Mouse (Mus musculus): ENCODE measurements around the gene Mrps23. TPM values are rescaled to one million over a fixed set of nuclear protein-coding genes. Genes with fewer than 3 reads are reported as not detected.

Mrps23 gene
- polyA plus RNA-seq, 1 experiment from 2014 or later: 66.6 TPM

- no peak overlapping the region for H3K4me2 ChIP-seq (replicated peaks; ENCODE audit: low read depth, low read length)
- no peak overlapping the region for H3K4me3 ChIP-seq (ENCODE audit: low read length)
- no peak for ATAC-seq (ENCODE audit: low FRiP score, low TSS enrichment)
- WGBS: 74% methylated on average over 6 of the region's 6 CpGs
- H3K9me3 ChIP-seq (ENCODE audit: low read length): no peaks in the 10 kb centered on the region
- no peaks in the 10 kb centered on the region for H3K27me3 ChIP-seq (ENCODE audit: insufficient read depth, low read length)
- no peak overlapping the region for H3K27ac ChIP-seq (ENCODE audit: low read length)
- H3K36me3 ChIP-seq (ENCODE audit: insufficient read depth, low read length): no peaks in the 10 kb centered on the region
- H3K4me1 ChIP-seq (ENCODE audit: insufficient read depth, low read length): peaks cover 9% of the 10 kb centered on the region
- H3K9ac ChIP-seq (replicated peaks; ENCODE audit: low read length): no peak overlapping the region
These were observed 14.0 kb downstream of the Mrps23 start for GRCm38 (mm10) chr11:88218155-88218554.

GRCm38 (mm10) chr11:88218586-88218985, 14.4 kb downstream of the Mrps23 start:
- no peak overlapping the region for H3K4me3 ChIP-seq (ENCODE audit: low read length)
- ATAC-seq (ENCODE audit: low FRiP score, low TSS enrichment): no peak
- 56% methylated on average over 7 of the region's 7 CpGs for WGBS
- H3K36me3 ChIP-seq (ENCODE audit: insufficient read depth, low read length): no peaks in the 10 kb centered on the region
- H3K9me3 ChIP-seq (ENCODE audit: low read length): no peaks in the 10 kb centered on the region
- no peak overlapping the region for H3K4me2 ChIP-seq (replicated peaks; ENCODE audit: low read depth, low read length)
- H3K9ac ChIP-seq (replicated peaks; ENCODE audit: low read length): no peak overlapping the region
- no peak overlapping the region for H3K27ac ChIP-seq (ENCODE audit: low read length)
- peaks cover 9% of the 10 kb centered on the region for H3K4me1 ChIP-seq (ENCODE audit: insufficient read depth, low read length)
- H3K27me3 ChIP-seq (ENCODE audit: insufficient read depth, low read length): no peaks in the 10 kb centered on the region

- Histone ChIP-seq H3K4me3 (ENCODE audit: low read length) (no peak overlapping the region), H3K4me1 (ENCODE audit: insufficient read depth, low read length) (no peaks in the 10 kb centered on the region), H3K27me3 (ENCODE audit: insufficient read depth, low read length) (no peaks in the 10 kb centered on the region), H3K36me3 (ENCODE audit: insufficient read depth, low read length) (no peaks in the 10 kb centered on the region), H3K4me2 (replicated peaks; ENCODE audit: low read depth, low read length) (no peak overlapping the region), H3K9ac (replicated peaks; ENCODE audit: low read length) (no peak overlapping the region), H3K27ac (ENCODE audit: low read length) (no peak overlapping the region), H3K9me3 (ENCODE audit: low read length) (no peaks in the 10 kb centered on the region)
- WGBS: 68% methylated on average over 15 of the region's 15 CpGs
- no peak for ATAC-seq (ENCODE audit: low FRiP score, low TSS enrichment)
These were observed 17.8 kb downstream of the Mrps23 start for GRCm38 (mm10) chr11:88221929-88222475.

- Histone ChIP-seq H3K9me3 (ENCODE audit: low read length) (no peaks in the 10 kb centered on the region), H3K4me2 (replicated peaks; ENCODE audit: low read depth, low read length) (no peak overlapping the region), H3K27me3 (ENCODE audit: insufficient read depth, low read length) (no peaks in the 10 kb centered on the region), H3K36me3 (ENCODE audit: insufficient read depth, low read length) (no peaks in the 10 kb centered on the region), H3K4me1 (ENCODE audit: insufficient read depth, low read length) (no peaks in the 10 kb centered on the region), H3K9ac (replicated peaks; ENCODE audit: low read length) (no peak overlapping the region), H3K4me3 (ENCODE audit: low read length) (no peak overlapping the region), H3K27ac (ENCODE audit: low read length) (no peak overlapping the region)
- ATAC-seq (ENCODE audit: low FRiP score, low TSS enrichment): no peak
- 89% methylated on average over 17 of the region's 17 CpGs for WGBS
These were observed 23.1 kb downstream of the Mrps23 start for GRCm38 (mm10) chr11:88227001-88227957.

GRCm38 (mm10) chr11:88231213-88231790, 27.1 kb downstream of the Mrps23 start:
- Histone ChIP-seq H3K36me3 (ENCODE audit: insufficient read depth, low read length) (no peaks in the 10 kb centered on the region), H3K9me3 (ENCODE audit: low read length) (no peaks in the 10 kb centered on the region), H3K4me2 (replicated peaks; ENCODE audit: low read depth, low read length) (no peak overlapping the region), H3K4me3 (ENCODE audit: low read length) (no peak overlapping the region), H3K27me3 (ENCODE audit: insufficient read depth, low read length) (no peaks in the 10 kb centered on the region), H3K9ac (replicated peaks; ENCODE audit: low read length) (no peak overlapping the region), H3K27ac (ENCODE audit: low read length) (no peak overlapping the region), H3K4me1 (ENCODE audit: insufficient read depth, low read length) (peaks cover 24% of the 10 kb centered on the region)
- 76% methylated on average over 4 of the region's 4 CpGs for WGBS
- peak; percentile 16; the same call in 1 of the 2 replicates for ATAC-seq (ENCODE audit: low FRiP score, low TSS enrichment)

GRCm38 (mm10) chr11:88233528-88234427, 29.6 kb downstream of the Mrps23 start:
- WGBS: 33% methylated on average over 17 of the region's 17 CpGs
- Histone ChIP-seq H3K4me3 (ENCODE audit: low read length) (no peak overlapping the region), H3K36me3 (ENCODE audit: insufficient read depth, low read length) (no peaks in the 10 kb centered on the region), H3K27ac (ENCODE audit: low read length) (peak overlapping the region; percentile 78), H3K9ac (replicated peaks; ENCODE audit: low read length) (no peak overlapping the region), H3K4me2 (replicated peaks; ENCODE audit: low read depth, low read length) (no peak overlapping the region), H3K27me3 (ENCODE audit: insufficient read depth, low read length) (no peaks in the 10 kb centered on the region), H3K4me1 (ENCODE audit: insufficient read depth, low read length) (peaks cover 31% of the 10 kb centered on the region), H3K9me3 (ENCODE audit: low read length) (no peaks in the 10 kb centered on the region)
- 0 out of 2 replicates have a peak, but pooled peaks have one; percentile 55 for ATAC-seq (ENCODE audit: low FRiP score, low TSS enrichment)

GRCm38 (mm10) chr11:88234789-88235188, 30.6 kb downstream of the Mrps23 start:
- peak; percentile 16; the same call in 1 of the 2 replicates for ATAC-seq (ENCODE audit: low FRiP score, low TSS enrichment)
- Histone ChIP-seq H3K9ac (replicated peaks; ENCODE audit: low read length) (no peak overlapping the region), H3K27ac (ENCODE audit: low read length) (peak overlapping the region; percentile 78), H3K9me3 (ENCODE audit: low read length) (no peaks in the 10 kb centered on the region), H3K4me2 (replicated peaks; ENCODE audit: low read depth, low read length) (no peak overlapping the region), H3K4me3 (ENCODE audit: low read length) (no peak overlapping the region), H3K36me3 (ENCODE audit: insufficient read depth, low read length) (no peaks in the 10 kb centered on the region), H3K27me3 (ENCODE audit: insufficient read depth, low read length) (no peaks in the 10 kb centered on the region), H3K4me1 (ENCODE audit: insufficient read depth, low read length) (peaks cover 31% of the 10 kb centered on the region)
- 28% methylated on average over 4 of the region's 4 CpGs for WGBS

GRCm38 (mm10) chr11:88235221-88236203, 31.3 kb downstream of the Mrps23 start:
- H3K27ac ChIP-seq (ENCODE audit: low read length): peak overlapping the region; percentile 69
- peak overlapping the region; percentile 49 for H3K4me2 ChIP-seq (replicated peaks; ENCODE audit: low read depth, low read length)
- ATAC-seq (ENCODE audit: low FRiP score, low TSS enrichment): peak; percentile 64
- no peaks in the 10 kb centered on the region for H3K27me3 ChIP-seq (ENCODE audit: insufficient read depth, low read length)
- no peaks in the 10 kb centered on the region for H3K36me3 ChIP-seq (ENCODE audit: insufficient read depth, low read length)
- H3K9me3 ChIP-seq (ENCODE audit: low read length): no peaks in the 10 kb centered on the region
- H3K9ac ChIP-seq (replicated peaks; ENCODE audit: low read length): peak overlapping the region; percentile 18
- H3K4me3 ChIP-seq (ENCODE audit: low read length): peak overlapping the region; percentile 8
- WGBS: 7% methylated on average over 23 of the region's 23 CpGs
- H3K4me1 ChIP-seq (ENCODE audit: insufficient read depth, low read length): peaks cover 37% of the 10 kb centered on the region

All from kidney, embryonic 16.5 days (tissue).